Mouse (Mus musculus) ovary, postnatal 10 days (tissue): ENCODE data around the gene Cog3.
"Not testable (repeated sequence)": the region's sequence is repeated elsewhere in the genome, so short reads cannot be mapped to it uniquely, and the experiment has no call there.

Experiments
- DNase-seq: peaks from one replicate; pipeline ENCODE4 v3.0.0; 2022; ENCODE audit warnings: low spot score

Gene Cog3

GRCm38 (mm10) chr14:75753991-75754817 is at the start of gene Cog3:
Gene Cog3 (minus strand): TSS chr14:75754517.
- peak; percentile 97 for DNase-seq

- DNase-seq = no peak
Measured at GRCm38 (mm10) chr14:75797769-75798386, 43.6 kb upstream of the Cog3 start.

GRCm38 (mm10) chr14:75795918-75796317 is 41.6 kb upstream of the Cog3 start:
- no peak for DNase-seq

- DNase-seq = no peak
Measured at GRCm38 (mm10) chr14:75794726-75795125, 40.4 kb upstream of the Cog3 start.

- no peak for DNase-seq
Measured at GRCm38 (mm10) chr14:75794324-75794723, 40.0 kb upstream of the Cog3 start.

GRCm38 (mm10) chr14:75793110-75793509 is 38.8 kb upstream of the Cog3 start:
- no peak for DNase-seq

GRCm38 (mm10) chr14:75791372-75791771 is 37.1 kb upstream of the Cog3 start:
- DNase-seq = no peak

- no peak for DNase-seq
Measured at GRCm38 (mm10) chr14:75790411-75790996, 36.2 kb upstream of the Cog3 start.

GRCm38 (mm10) chr14:75789291-75789690 is 35.0 kb upstream of the Cog3 start:
- no peak for DNase-seq

GRCm38 (mm10) chr14:75787794-75788175 is 33.5 kb upstream of the Cog3 start:
- no peak for DNase-seq

- DNase-seq = peak; percentile 90
Measured at GRCm38 (mm10) chr14:75786868-75787793, 32.8 kb upstream of the Cog3 start, which contains the start of gene Slc25a30. Gene Slc25a30 (minus strand): TSS chr14:75787037.

GRCm38 (mm10) chr14:75786424-75786867 is 32.1 kb upstream of the Cog3 start:
- no peak for DNase-seq

- no peak for DNase-seq
Measured at GRCm38 (mm10) chr14:75779913-75780312, 25.6 kb upstream of the Cog3 start.

GRCm38 (mm10) chr14:75776637-75777036 is 22.3 kb upstream of the Cog3 start:
- DNase-seq = no peak

- DNase-seq = no peak
Measured at GRCm38 (mm10) chr14:75773431-75773830, 19.1 kb upstream of the Cog3 start.

GRCm38 (mm10) chr14:75772407-75772806 is 18.1 kb upstream of the Cog3 start:
- not testable (repeated sequence) for DNase-seq

GRCm38 (mm10) chr14:75771101-75771501 is 16.8 kb upstream of the Cog3 start:
- no peak for DNase-seq

GRCm38 (mm10) chr14:75769334-75769733 is 15.0 kb upstream of the Cog3 start:
- DNase-seq = no peak

- no peak for DNase-seq
Measured at GRCm38 (mm10) chr14:75768275-75768608, 13.9 kb upstream of the Cog3 start.

GRCm38 (mm10) chr14:75767492-75768274 is 13.4 kb upstream of the Cog3 start:
- no peak for DNase-seq
